Mouse (Mus musculus): ENCODE results near the gene Slit3. TPM values are rescaled to one million over a fixed set of nuclear protein-coding genes. Genes with fewer than 3 reads are reported as not detected.

Slit3 gene
- polyA plus RNA-seq, 2 experiments: 0.20 to 0.23 TPM

DNA sequence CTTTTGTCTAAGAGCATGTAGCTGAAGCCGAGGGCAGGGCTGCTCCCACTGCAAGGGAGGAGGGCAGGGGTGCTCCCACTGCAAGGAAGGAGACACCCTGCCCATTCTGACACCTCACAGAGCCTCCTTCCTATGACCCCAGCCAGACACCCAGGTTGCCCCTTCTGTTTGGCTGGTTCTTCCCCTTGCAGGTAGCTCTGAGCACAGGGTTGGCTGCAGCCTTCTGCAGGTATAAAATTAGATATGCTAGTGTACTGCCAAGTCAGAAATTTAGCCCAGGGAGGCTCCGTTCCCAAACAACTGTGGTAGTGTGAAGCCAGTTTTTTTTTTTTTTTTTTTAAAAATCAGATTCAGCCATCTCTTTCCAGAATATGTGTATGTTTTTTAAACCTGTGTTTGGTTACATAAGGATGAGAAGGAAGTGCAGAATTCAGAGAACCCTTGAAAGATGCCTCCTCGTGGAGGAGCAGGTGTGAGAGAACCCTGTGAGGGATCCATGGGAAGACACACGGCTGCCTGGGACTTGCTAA is 39.7 kb downstream of the Slit3 start:
- Histone ChIP-seq H3K27ac (no peak overlapping the region), H3K4me2 (ENCODE audit: low read depth) (no peak overlapping the region), H3K36me3 (replicated peaks; ENCODE audit: control insufficient read depth, insufficient read depth, low read depth) (no peaks in the 10 kb centered on the region), H3K4me3 (ENCODE audit: insufficient read depth in 1 of 2, low read depth in 2 of 2, low read length in 2 of 2) (no peak overlapping the region), H3K9ac (replicated peaks) (no peak overlapping the region), H3K4me1 (replicated peaks; ENCODE audit: control insufficient read depth in 2 of 2, insufficient read depth in 2 of 2, low read length in 1 of 2) (no peaks in the 10 kb centered on the region), H3K9me3 (ENCODE audit: control insufficient read depth, low read length) (no peaks in the 10 kb centered on the region), H3K27me3 (ENCODE audit: control insufficient read depth, insufficient read depth, low read length) (no peaks in the 10 kb centered on the region)
- no peak for DNase-seq (ENCODE audit: low read depth in 3 of 3, low spot score in 3 of 3)
- 40% methylated on average over 4 of the region's 4 CpGs for WGBS (ENCODE audit: insufficient replicate concordance)
- TF ChIP-seq EP300 (IDR thresholded peaks at IDR 0.05; ENCODE audit: low read depth): no peak
- TF ChIP-seq CTCF (IDR thresholded peaks at IDR 0.05; ENCODE audit: low read depth): no peak
- ATAC-seq (ENCODE audit: insufficient read depth): no peak

DNA sequence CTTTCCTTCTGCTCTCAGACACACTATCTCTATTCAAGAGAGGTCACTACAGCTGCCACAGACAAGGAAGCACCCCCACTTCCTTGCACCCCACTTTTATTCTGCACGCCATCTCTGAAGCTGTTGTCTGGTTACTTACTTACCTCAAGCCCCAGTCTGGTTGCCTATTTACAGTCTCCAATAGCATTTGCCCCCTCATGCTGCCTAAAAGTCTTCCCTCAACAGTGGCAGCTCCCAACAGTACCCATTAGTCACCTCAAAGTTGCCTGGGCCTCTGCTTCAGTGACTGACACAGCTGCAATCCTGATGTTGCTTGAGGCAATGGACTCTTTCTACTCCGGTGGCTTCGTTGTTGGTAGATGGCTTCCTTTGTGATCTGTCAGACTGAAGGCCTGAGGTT is 42.4 kb downstream of the Slit3 start:
- Histone ChIP-seq H3K27ac (no peak overlapping the region), H3K4me2 (ENCODE audit: low read depth) (no peak overlapping the region), H3K4me1 (replicated peaks; ENCODE audit: control insufficient read depth in 2 of 2, insufficient read depth in 2 of 2, low read length in 1 of 2) (no peaks in the 10 kb centered on the region), H3K9me3 (ENCODE audit: control insufficient read depth, low read length) (no peaks in the 10 kb centered on the region), H3K4me3 (ENCODE audit: insufficient read depth in 1 of 2, low read depth in 2 of 2, low read length in 2 of 2) (no peak overlapping the region), H3K27me3 (ENCODE audit: control insufficient read depth, insufficient read depth, low read length) (no peaks in the 10 kb centered on the region), H3K9ac (replicated peaks) (no peak overlapping the region), H3K36me3 (replicated peaks; ENCODE audit: control insufficient read depth, insufficient read depth, low read depth) (no peaks in the 10 kb centered on the region)
- WGBS (ENCODE audit: insufficient replicate concordance): 62% methylated on average over 3 of the region's 3 CpGs
- TF ChIP-seq CTCF (IDR thresholded peaks at IDR 0.05; ENCODE audit: low read depth) (no peak), EP300 (IDR thresholded peaks at IDR 0.05; ENCODE audit: low read depth) (no peak)
- DNase-seq (ENCODE audit: low read depth in 3 of 3, low spot score in 3 of 3) (no peak), ATAC-seq (ENCODE audit: insufficient read depth) (no peak)

GRCm38 (mm10) chr11:35167176-35167575 is 46.2 kb downstream of the Slit3 start:
- 68% methylated on average over 8 of the region's 8 CpGs for WGBS (ENCODE audit: insufficient replicate concordance)
- Histone ChIP-seq H3K4me3 (ENCODE audit: insufficient read depth in 1 of 2, low read depth in 2 of 2, low read length in 2 of 2) (no peak overlapping the region), H3K27ac (no peak overlapping the region), H3K4me2 (ENCODE audit: low read depth) (no peak overlapping the region), H3K36me3 (replicated peaks; ENCODE audit: control insufficient read depth, insufficient read depth, low read depth) (no peaks in the 10 kb centered on the region), H3K9ac (replicated peaks) (no peak overlapping the region), H3K4me1 (replicated peaks; ENCODE audit: control insufficient read depth in 2 of 2, insufficient read depth in 2 of 2, low read length in 1 of 2) (no peaks in the 10 kb centered on the region), H3K9me3 (ENCODE audit: control insufficient read depth, low read length) (no peaks in the 10 kb centered on the region), H3K27me3 (ENCODE audit: control insufficient read depth, insufficient read depth, low read length) (no peaks in the 10 kb centered on the region)
- DNase-seq (ENCODE audit: low read depth in 3 of 3, low spot score in 3 of 3) (no peak), ATAC-seq (ENCODE audit: insufficient read depth) (no peak)
- no peak for TF ChIP-seq CTCF (IDR thresholded peaks at IDR 0.05; ENCODE audit: low read depth)
- no peak for TF ChIP-seq EP300 (IDR thresholded peaks at IDR 0.05; ENCODE audit: low read depth)

DNA sequence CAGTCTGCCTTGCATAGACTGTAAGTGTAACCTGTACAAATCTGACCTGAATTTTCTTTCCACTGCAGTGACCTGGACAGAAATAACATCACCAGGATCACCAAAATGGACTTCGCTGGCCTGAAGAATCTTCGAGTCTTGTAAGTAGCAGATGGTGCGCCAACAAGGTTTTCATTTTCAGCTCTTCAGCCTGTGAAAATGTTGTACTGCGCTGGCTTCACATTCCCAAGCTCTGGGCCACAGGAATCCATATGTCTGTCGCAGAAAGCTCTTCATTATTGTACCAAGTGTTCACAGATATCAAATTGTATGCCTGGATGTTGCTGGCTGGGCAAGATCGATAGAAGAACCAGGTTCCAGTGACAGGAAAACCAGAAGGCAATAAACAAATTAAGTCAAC is 50.5 kb downstream of the Slit3 start:
- Histone ChIP-seq H3K9ac (replicated peaks) (no peak overlapping the region), H3K4me3 (ENCODE audit: insufficient read depth in 1 of 2, low read depth in 2 of 2, low read length in 2 of 2) (no peak overlapping the region), H3K4me1 (replicated peaks; ENCODE audit: control insufficient read depth in 2 of 2, insufficient read depth in 2 of 2, low read length in 1 of 2) (no peaks in the 10 kb centered on the region), H3K27ac (no peak overlapping the region), H3K36me3 (replicated peaks; ENCODE audit: control insufficient read depth, insufficient read depth, low read depth) (no peaks in the 10 kb centered on the region), H3K4me2 (ENCODE audit: low read depth) (no peak overlapping the region), H3K9me3 (ENCODE audit: control insufficient read depth, low read length) (no peaks in the 10 kb centered on the region), H3K27me3 (ENCODE audit: control insufficient read depth, insufficient read depth, low read length) (no peaks in the 10 kb centered on the region)
- TF ChIP-seq CTCF (IDR thresholded peaks at IDR 0.05; ENCODE audit: low read depth) (no peak), EP300 (IDR thresholded peaks at IDR 0.05; ENCODE audit: low read depth) (no peak)
- DNase-seq (ENCODE audit: low read depth in 3 of 3, low spot score in 3 of 3) (no peak), ATAC-seq (ENCODE audit: insufficient read depth) (no peak)
- WGBS (ENCODE audit: insufficient replicate concordance): 60% methylated on average over 6 of the region's 6 CpGs

- no peaks in the 10 kb centered on the region for H3K9me3 ChIP-seq (ENCODE audit: control insufficient read depth, low read length)
- H3K4me1 ChIP-seq (replicated peaks; ENCODE audit: control insufficient read depth in 2 of 2, insufficient read depth in 2 of 2, low read length in 1 of 2): no peaks in the 10 kb centered on the region
- H3K4me2 ChIP-seq (ENCODE audit: low read depth): no peak overlapping the region
- no peak for ATAC-seq (ENCODE audit: insufficient read depth)
- no peaks in the 10 kb centered on the region for H3K27me3 ChIP-seq (ENCODE audit: control insufficient read depth, insufficient read depth, low read length)
- H3K36me3 ChIP-seq (replicated peaks; ENCODE audit: control insufficient read depth, insufficient read depth, low read depth): no peaks in the 10 kb centered on the region
- 73% methylated on average over 7 of the region's 7 CpGs for WGBS (ENCODE audit: insufficient replicate concordance)
- H3K4me3 ChIP-seq (ENCODE audit: insufficient read depth in 1 of 2, low read depth in 2 of 2, low read length in 2 of 2): no peak overlapping the region
- no peak for DNase-seq (ENCODE audit: low read depth in 3 of 3, low spot score in 3 of 3)
- no peak overlapping the region for H3K27ac ChIP-seq
- TF ChIP-seq CTCF (IDR thresholded peaks at IDR 0.05; ENCODE audit: low read depth) (no peak), EP300 (IDR thresholded peaks at IDR 0.05; ENCODE audit: low read depth) (no peak)
- no peak overlapping the region for H3K9ac ChIP-seq (replicated peaks)
These were observed 56.5 kb downstream of the Slit3 start for GRCm38 (mm10) chr11:35177564-35177963.

Data from liver, embryonic 14.5 days (tissue).